Mouse (Mus musculus): ENCODE results near the gene Frmd6. TPM values are rescaled to one million over a fixed set of nuclear protein-coding genes. Genes with fewer than 3 reads are reported as not detected.

The Frmd6 gene
- total RNA-seq (2023), result 18.1 TPM

DNA sequence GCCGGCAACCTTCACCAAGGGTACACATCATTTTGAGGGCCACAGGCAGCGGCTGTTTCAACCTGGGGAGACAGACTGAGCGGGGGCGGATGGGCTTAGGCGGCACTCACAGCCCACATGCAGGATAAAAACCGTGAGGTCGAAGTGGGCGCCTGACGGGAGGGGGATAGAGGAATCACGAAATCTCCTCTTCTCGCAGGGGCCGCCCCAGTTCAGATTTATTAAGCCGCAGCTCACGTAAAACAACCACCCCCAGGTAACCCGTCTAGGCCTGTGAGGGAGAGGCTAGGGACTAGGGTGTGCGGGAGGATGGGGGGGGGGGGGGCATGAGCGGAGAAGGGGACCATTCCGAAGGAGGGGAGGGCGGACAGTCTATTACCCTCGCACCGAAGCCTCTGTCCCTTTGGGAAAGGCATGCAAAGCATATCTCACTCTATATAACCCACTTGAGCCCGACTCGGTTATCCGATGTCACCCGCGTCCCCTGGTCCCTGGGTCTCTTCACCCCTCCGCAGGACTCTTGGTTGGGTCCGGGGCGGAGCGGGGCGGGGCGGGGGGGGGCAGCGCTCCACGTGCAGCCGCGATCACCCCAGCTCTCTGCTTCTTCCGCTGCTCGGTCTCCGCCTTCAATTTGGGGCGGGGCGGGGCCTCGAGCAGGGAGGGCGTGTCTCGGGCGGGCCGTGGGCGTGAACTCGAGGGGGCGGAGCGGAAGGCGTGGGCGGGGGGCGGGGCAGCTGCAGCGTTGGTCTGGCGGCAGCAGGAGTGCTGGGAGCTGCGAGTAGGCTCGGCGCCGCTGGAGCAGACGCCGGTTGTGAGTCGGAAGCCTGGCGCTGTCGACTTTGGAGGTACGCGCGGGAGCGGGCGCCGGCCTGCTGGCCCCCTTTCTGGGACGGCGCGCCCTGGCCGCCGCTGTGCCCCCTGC is at the start of gene Frmd6:
Gene Frmd6 (plus strand): TSS at position 786 of the 922 bp plus-strand sequence.

DNA sequence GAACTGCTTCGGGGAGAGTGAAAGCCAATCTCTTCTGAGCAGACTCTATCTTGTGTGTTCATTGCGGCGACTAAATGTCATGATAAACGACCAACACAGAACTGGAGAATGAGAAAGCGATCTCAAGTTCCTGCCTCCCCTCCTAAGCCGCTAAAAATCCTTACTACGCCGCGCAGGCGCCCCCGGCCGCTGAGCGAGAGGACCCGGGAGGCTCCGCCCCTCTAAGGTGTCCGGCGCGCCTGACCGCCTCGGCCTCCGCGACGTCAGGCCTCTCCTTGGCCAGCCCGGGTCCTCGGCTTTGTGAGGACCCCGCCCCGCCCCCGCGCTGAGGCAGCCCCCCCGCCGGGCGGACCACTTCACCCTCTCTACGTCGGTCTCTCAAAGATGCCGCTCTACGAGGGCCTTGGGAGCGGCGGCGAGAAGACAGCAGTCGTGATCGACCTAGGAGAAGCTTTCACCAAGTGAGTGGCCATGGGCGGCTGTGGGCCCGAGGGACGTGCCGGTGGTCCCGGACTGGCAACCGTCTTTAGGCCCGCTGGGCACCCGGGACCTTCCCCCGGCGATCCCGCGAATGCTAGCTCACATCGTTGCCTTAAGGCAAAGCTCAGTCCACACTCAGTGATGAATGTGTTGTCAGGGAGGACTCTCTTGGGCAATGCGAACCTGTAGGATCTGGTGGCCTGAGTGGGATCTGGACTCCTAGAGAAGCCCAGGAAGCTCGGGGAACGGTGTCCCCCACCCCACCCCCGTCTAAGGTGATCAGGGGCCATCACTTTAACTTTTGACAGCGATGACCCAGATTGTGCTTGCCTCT is 112.5 kb downstream of the Frmd6 start, which contains the start of gene Actr10:
Gene Actr10 (plus strand): TSS at position 287 of the 814 bp plus-strand sequence.

Other genes with a start within 250 kb of the Frmd6 start
- gene Actr10, start 112.3 kb downstream of the Frmd6 start, total RNA-seq (2023), result 129 TPM
- 187 TPM for gene Psma3, start 149.1 kb downstream of the Frmd6 start, total RNA-seq (2023)
- 89.3 TPM for gene Arid4a, start 190.5 kb downstream of the Frmd6 start, total RNA-seq (2023)

Data from CD8-positive naive resting alpha-beta T cell, adult 57 days (primary cell).